Mouse (Mus musculus) retina, adult 2 months (tissue): ENCODE measurements around the gene Nt5c3.
"Not testable (repeated sequence)": the region's sequence is repeated elsewhere in the genome, so short reads cannot be mapped to it uniquely, and the experiment has no call there.

Source experiments
- DNase-seq: peaks from one replicate; pipeline ENCODE4 v3.0.0-alpha.2; 2012; ENCODE audit warnings: low read depth, low spot score

Nt5c3 gene

DNA sequence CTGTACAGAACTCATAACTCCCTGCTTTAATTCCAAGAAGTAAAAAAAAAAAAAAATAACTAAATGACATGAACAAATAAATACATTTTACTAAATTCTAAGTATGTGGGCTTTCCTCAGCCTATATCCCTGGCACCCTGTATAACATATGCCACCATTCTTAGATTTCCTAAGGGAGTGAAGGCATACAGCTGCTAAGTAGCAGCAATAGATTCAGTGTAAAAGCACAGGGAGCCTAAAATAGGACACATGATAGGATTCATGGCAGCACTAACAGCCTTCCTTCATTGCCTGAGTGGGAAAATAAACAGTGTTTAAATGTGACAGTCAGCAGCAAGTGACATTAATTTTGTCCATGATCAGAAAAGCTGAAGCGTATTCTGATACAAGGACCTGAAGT is 19.4 kb downstream of the Nt5c3 start:
- no peak for DNase-seq

DNA sequence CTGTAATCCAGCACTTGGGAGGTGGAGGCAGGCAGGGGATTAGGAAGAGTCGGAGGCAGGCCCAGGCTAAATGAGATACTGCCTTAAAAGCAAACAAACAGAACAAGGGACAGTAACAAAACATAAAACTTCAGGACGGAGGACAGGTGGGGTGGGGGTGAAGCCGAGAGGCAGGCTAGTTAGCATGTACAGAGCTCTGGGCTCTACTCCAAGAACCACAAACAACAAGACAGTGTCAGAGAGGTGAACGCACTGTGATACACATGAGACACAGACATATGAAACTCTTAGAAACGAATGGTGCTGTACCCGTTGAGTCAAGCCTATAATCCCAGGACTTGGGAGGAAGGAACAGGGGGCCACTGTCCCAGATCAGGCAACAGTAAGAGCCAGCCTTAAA is 19.9 kb downstream of the Nt5c3 start:
- DNase-seq = no peak

DNA sequence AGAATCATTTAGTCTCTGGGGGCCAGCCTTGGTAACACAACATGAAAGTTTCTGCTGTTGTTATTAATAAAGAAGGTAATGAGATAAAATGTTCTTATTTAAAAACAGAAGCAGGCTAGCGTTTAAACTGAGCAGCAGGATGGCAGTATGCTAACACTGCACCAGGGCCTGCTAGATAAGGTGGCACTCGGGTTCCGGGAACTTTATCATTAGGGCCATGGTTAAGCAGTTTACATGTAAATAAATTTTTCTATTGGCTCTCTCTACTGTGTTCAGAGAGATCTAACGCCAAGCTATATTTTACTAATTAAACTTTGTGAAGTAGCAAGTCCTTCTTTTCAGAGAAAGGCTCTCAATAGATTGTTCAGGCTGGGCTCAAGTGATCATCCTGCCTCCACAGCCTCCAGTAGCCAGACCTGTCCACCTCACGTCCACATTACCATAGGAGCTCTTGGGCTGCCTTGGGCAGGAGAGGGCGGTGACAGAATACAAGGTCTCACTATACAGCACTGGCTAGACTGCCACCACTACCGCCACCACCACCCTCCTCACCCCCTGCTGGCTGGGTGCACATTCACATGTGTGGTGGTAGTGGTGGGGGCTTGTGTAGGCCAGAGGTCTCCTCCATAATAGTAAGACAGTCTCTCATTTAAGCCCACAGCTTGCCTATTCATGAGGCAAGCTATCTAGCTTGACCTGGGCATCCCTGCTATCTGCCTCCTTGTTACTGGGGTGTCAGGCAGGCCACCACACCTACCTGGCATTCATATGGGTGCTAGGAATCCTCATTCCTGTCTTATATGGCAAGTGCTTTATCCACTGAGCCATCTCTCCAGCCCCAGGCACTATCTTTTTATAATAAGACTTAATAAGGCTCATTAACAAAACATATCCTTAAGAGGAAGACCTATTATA is 20.9 kb downstream of the Nt5c3 start:
- DNase-seq = no peak

DNA sequence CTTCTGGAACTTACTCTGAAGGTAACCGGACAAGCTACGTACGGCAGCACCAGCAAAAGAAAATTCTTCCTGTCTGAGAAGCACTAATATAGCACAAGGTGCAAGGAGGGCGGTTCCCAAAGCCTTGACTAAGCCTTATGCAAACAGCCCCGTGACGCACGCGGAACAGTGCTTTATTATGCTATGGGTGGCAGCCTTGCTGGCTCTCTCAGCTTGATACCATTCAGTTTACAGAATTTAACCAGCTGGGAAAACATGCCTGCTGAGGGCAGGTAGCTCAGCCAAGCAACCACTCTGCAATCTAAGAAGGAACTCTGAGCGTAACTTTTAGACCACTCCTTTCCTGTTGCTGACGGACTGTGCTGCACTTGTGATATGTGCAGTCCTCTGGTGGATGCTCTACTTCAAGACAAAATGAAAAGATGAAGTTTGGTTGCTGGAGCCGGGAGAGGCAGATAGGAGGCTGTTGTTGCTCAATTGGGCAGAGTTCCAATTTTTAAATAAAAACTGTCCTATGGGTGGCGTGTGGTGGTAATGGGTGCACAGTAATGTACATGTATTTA is 21.8 kb downstream of the Nt5c3 start:
- no peak for DNase-seq

DNA sequence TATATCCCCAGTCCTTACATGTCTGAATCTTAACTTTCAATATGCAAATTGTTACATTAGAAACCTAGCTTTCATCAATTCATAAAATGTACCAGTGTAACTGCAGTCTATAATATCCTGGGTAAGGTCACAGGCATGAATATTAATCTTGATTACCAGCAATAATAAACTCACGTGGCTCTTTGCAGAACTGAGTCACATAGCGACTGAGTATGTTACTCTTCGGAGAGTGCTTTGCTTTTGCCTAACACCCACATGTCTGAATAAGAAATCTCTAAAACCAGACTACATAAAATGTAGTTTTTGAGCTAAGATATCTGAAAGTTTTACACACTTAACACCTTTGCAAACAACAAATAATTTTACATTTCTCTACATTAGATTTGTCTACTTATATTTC is 22.4 kb downstream of the Nt5c3 start:
- DNase-seq = no peak

DNA sequence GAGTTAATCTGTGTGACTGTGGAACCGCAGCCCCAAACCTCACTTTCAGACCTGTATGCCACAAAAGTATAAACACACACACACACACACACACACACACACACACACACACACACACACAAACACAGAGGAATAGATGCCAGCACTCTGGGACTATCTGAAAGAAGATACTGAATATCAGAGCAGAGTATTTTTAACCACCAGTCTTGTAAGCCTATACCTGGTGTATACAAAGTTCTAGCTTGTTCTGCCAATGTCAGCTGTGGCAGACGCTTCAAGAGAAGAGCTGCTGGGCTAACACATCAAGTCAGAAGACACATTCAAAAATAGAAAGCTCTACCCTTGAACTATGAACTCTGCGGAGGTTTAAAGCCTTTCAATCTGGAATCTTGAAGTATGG is 24.1 kb downstream of the Nt5c3 start:
- DNase-seq = no peak

DNA sequence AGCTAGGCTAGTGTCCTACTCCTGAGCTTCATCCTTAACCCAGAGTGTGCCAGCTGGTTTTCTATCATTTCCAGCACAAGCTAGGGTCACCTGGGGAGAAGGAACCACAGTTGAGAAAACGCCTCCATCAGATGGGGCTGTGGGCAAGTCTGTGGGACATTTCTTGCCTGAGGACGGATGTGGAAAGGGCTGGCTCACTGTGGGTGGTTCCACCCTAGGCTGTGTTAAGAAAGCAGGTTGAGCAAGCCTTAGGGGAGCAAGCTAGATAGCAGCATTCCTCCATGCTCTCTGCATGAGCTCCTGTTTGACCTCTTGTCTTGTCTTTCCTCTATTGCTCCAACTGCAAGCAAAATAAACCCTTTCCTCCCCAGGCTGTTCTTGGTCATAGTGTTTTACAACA is 33.0 kb downstream of the Nt5c3 start:
- no peak for DNase-seq

DNA sequence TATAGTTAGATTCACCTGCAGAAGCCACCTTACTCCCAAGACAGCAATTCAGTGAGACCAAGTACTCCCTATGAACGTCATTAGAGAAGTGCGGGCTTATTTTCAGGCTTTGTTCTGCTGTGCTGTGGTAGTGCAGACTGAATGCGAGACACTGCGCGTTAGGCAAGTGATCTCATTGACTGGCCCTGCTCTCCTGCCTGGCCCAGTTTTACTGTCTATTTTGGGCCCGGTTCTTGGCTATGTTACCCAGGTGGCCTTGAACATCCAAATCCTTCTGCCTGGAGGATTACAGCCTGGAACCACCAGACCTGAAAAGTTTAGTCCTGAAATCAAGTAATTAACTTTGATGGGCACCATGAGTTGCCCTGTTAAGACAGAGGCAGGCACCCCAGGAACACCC is 35.2 kb downstream of the Nt5c3 start:
- DNase-seq = no peak

DNA sequence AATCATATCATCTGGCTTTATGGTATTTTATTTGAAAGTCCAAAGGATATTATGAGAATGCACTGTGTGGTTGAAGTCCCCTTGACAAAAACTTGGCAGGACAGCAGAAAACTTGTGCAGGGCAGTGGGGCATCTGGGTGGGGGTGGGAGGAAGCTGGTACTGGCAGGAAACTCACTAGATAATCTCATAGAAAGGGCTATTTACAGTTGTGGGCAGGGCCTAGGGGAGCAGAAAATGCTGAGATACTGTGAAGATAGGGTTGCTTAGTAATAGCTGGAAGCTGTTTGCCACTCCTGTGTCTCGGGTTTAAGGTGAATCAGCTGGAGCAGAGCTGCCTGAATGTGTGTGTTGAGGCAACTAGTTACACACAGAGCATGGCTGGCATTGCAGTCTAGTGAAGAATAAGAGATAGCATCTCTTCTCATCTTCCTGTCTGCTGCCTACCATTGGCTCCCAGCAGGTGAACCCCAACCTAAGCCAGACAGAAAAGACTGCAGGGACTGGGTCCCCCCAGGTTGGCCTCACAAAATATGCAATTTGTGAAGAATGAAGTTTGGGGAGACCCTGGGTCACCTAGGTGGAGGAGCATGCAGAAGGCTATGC is 44.3 kb downstream of the Nt5c3 start:
- no peak for DNase-seq

DNA sequence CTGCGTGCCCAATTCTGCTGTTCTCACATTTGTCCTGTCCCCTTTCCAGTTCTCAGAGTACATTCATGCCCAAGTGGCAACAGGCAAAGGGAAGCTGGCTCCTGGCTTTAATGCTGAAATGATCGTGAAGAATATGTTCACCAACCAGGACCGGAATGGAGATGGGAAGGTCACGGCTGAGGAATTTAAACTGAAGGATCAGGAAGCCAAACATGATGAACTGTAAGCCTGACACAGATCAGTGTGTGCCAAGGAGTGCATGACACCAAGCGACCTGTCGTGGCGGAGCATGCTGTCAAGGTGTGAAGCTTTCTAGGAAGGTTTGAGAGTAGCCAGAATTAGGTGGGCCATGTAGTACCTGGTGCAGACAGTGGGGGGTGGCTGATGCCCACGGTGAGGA is 45.7 kb downstream of the Nt5c3 start:
- no peak for DNase-seq

DNA sequence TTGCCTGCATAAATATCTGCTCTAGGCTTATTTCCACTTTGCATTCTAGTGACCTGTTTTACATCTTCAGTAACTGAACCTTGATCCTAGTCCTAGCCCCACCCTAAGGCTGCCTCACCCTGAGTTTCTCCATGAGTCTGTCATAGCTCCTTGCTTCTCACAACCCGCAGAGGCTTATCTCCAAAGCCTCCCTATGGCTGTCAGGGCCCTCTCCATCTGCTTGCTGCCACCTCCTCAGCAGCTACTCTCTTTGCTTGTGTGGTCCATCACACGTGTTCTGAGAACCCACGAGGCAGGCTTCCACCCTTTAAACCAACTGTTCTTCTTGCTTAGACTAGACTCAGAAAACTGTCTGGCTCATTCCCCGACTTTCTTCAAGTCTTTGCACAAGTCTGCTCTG is 46.9 kb downstream of the Nt5c3 start:
- DNase-seq = no peak

DNA sequence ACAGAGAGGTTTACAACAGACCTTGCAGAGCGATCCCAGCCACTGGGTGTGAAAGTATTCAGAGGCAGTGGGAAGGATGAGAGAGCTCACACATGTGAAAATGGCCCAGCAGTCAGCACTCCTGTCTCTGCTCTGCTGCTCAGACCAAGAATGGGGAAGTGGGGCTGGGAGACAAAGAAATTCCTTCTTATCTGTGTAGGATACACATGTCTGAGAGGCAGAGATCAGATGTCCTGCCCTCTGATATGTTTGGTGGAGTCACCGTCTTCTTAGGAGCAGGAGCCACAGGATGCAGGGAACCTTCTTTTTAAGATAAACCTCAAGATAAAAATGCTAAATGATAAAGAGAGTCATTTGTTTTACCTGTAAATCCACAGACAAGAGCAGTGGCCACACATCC is 53.7 kb downstream of the Nt5c3 start:
- DNase-seq = no peak

DNA sequence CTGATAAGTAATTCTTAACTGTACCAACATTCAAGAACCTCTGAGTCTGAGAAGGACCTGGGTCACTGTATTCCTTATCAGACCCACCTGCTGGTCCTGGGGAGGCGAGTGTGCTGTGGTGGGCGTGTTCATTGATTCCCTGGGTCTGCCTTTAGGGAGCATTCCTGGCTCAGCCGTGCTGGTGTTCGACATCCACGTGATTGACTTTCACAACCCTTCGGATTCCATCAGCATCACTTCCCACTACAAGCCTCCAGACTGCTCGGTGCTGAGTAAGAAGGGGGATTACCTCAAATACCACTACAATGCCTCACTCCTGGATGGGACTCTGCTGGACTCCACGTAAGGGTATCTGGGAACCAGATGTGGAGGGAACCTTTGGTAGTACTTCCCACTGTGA is 55.2 kb downstream of the Nt5c3 start:
- no peak for DNase-seq

DNA sequence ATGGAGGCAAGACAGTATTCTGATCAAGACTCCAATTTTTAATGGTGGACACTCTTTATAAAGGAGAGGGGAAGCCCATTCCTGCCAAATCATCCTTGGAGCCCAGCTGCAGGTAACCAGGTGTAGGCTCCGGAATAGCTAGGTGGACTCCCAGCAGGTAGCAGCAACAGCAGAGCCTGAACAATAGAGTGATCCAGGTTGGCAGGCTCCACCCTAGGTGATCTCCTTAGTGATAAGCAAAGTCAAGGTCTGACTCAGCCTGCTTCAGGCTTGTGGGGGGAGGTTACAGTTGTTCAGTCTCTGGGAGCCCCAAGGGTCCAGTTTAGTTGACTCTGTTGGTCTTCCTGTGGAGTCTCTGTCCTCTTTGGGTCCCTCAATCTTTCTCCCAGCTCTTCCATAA is 56.8 kb downstream of the Nt5c3 start:
- DNase-seq = not testable (repeated sequence)

DNA sequence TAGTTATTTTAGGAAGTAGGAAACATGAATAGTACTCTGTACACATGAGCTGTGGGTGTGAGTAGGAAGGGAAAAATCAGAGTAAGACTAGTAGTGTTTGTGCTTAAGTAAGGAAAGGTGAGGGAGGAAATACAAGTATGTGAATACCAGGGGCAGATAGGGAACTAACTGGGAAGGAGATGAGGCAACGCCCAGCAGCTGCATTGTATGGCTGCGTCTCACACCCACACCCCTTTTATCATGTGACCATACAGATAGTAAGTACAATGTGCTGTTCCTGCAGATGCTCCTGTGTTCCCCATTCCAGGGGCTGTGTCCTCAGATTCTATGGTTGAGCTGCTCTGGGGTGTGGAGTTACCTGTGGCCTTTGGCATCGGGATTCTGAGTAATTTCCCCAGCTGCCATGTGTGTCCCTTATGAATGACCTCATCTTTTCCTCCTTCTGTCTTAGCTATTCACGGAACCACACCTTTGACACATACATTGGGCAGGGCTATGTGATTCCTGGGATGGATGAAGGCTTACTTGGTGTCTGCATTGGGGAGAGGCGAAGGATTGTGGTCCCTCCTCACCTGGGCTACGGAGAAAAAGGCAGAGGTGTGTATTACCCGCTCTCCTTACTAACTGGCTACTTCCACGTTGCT is 63.4 kb downstream of the Nt5c3 start:
- no peak for DNase-seq

DNA sequence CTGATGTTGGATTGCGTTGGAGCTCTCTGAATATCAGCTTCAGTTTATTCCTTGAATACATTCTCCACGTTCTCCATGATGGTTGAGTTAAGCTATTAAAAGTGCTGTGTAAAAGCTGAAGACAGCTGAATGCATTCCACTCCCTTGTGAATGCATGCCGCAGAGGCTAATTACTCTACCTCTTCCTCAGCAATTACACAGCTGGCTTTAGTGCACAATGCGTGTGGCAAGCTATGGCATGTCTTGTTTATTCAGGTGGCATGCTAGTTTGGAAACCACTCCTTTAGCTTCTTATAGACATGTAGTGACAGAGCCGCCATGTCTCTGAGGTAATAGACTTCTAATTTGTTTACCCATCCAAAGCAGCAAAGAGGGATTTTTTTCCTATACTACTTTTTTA is 67.0 kb downstream of the Nt5c3 start:
- no peak for DNase-seq

DNA sequence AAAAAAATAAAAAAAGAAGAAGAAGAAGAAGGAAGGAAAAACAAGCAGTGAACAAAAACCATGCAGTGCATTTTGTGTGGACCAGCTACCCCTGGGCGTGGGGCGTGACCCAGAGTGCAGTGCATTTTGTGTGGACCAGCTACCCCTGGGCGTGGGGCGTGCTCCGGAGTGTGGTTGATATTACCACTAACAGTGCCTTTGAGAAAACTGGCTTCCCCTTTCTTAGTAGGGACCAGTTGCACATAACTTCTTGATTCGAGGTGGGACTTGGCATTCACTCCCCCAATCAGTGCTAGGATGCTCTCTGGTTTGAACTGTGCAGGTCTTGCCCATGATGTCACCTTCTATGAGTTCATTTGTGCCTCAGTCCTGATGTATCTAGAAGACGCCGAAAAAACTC is 68.9 kb downstream of the Nt5c3 start:
- DNase-seq = no peak

DNA sequence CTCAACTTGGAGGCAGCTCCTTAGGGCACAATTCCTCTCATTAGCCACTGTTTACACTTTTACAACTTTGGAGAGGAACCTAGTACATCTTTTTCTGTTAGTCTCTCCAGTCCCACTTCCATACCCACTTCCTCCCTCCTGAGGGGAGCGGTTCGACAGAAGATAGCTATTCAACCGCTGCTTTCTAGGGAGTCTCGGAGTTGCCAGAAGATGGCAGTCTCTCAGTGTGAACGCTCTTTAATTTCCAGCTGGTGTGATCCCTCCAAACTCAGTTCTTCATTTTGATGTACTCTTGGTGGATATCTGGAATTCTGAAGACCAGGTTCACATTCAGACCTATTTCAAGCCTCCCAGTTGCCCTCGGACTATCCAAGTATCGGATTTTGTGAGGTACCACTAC is 73.4 kb downstream of the Nt5c3 start:
- no peak for DNase-seq

DNA sequence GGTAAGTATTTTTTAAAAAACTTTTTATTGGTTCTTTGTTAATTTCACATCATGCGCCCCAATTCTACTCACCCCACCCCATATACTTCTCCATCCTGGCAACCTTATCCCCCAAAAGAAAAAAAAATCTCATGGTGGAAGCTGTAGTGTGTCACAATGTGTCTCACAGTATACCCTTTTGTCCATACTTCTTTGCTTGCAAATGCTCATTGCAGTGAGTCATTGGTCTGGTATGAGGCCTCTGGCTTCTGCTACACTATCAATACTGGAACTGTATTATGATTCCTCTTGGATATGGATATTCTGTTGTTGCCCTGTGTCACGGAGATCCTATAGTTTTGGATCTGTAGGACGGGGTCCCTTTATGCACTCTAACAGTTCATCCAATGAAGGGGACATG is 74.8 kb downstream of the Nt5c3 start:
- no peak for DNase-seq

DNA sequence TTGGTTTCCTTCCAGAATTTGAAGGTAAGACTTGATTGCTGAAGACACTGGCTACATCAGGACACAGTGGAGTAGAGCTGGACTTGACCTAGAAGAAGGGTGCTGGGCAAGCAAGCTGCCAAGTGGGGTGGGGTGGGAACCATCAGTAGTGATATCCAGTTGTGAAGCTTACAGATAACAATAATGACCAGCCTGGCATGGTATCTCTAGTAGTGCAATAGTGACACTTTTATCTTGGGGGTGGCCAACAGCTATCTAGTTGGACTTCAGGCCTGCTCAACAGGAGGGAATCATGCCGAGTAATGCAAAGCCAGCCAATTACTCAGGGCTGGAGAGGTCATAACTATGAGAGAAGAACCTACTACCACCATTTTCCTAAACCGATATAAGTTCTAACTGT is 79.4 kb downstream of the Nt5c3 start:
- no peak for DNase-seq

DNA sequence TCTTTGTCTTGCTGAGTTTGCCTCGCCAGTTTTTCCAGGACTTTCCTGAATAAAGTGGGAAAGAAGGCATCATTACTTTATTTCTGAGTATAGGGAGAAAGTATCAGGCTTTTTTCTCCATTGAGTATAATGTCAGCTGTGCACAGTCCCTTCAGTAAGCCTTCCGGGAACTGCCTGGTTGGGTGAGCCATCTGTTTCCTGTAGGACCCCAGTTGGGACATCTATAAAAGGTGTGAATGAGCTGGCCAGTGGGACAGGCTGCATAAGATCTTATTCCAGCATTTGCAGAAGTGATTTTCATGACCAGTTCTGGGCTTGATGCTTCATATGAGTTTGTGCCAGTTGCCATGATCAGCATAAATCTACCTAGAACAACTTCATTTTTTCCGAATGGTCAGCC is 80.5 kb downstream of the Nt5c3 start:
- no peak for DNase-seq

DNA sequence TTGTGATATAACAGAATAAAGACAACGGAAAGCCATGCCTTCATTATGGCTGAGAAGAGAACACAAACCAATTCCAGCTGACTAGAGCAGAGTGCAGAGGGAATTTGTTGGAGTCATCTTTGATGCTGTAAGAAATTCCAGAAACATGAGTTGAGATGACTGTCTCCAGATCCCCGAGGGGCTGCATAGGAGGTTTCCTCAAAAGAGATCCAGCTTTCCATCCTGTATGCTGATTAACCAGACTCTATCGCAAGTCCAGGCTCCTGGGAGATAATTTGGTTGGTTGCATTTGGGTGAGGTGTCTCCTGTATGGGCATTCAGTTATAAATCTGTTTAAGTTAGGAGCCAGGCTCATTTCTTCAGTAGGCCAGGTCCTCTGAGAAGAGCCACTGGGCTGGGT is 86.1 kb downstream of the Nt5c3 start:
- DNase-seq = no peak

DNA sequence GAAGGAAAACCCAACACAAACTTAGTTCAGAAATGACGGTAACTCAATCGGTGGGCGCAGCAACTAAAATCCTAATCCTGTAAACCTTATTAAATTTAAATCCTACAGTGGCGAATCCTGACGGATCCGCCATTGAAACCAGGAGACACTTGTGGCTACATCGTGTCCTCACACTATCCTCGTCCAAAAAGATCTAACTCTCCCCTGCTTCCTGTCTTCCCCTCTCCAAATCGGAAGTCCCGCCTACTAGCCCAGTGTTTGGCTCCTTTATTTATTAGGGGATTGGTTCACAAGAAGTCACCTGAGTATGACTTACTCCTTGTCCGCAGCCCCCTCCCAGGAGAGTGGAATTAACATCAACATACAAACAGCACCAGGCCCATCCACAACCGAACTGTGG is 86.6 kb downstream of the Nt5c3 start:
- DNase-seq = no peak
